Mouse (Mus musculus) liver, embryonic 16.5 days (tissue): Measurements from ENCODE around the gene 1700113H08Rik. TPM values are rescaled to one million over a fixed set of nuclear protein-coding genes. Genes with fewer than 3 reads are reported as not detected.

Experiments used
- ATAC-seq: fragments of 200-750 bp; cut with Nextera tagmentation; 2 replicates; pipeline ENCODE4 v1.8.0; 2017; ENCODE audit warnings: low read depth, mild to moderate bottlenecking, moderate number of reproducible peaks, moderate library complexity
- H3K27ac ChIP-seq: fragments of 300-500 bp; sonication (generic); 2 replicates; pipeline ENCODE4 v1.5.1; 2014; ENCODE audit warnings: mild to moderate bottlenecking, low read length
- H3K27me3 ChIP-seq: fragments of 300-500 bp; sonication (generic); 2 replicates; pipeline ENCODE4 v1.6.1; 2014; ENCODE audit warnings: low read depth, low read length, mixed read lengths; ENCODE audit not compliant: control insufficient read depth, insufficient read depth
- H3K36me3 ChIP-seq: fragments of 300-500 bp; sonication (generic); 2 replicates; pipeline ENCODE4 v1.6.1; 2014; ENCODE audit warnings: mild to moderate bottlenecking; ENCODE audit not compliant: control insufficient read depth, insufficient read depth
- H3K4me1 ChIP-seq: fragments of 300-500 bp; sonication (generic); 2 replicates; pipeline ENCODE4 v1.6.1; 2014; ENCODE audit warnings: low read depth, low read length, mixed read lengths; ENCODE audit not compliant: control insufficient read depth
- H3K4me2 ChIP-seq: fragments of 300-500 bp; sonication (generic); 2 replicates; pipeline ENCODE4 v1.6.1; 2014; ENCODE audit warnings: low read depth, low read length, mixed read lengths
- H3K4me3 ChIP-seq: fragments of 300-500 bp; sonication (generic); 2 replicates; pipeline ENCODE4 v1.5.1; 2014; ENCODE audit warnings: low read depth, mild to moderate bottlenecking, low read length
- H3K9ac ChIP-seq: fragments of 300-500 bp; sonication (generic); 2 replicates; pipeline ENCODE4 v1.6.1; 2014; ENCODE audit warnings: low read depth, low read length
- H3K9me3 ChIP-seq: fragments of 300-500 bp; sonication (generic); replicated peaks from 2 replicates; pipeline ENCODE4 v1.6.1; 2016; ENCODE audit warnings: low read length; ENCODE audit not compliant: control insufficient read depth
- WGBS: fragments of 180-500 bp; shearing (Covaris S2); extraction: QIAGEN DNeasy Blood & Tissue Kit; methylation state at CpG from one replicate; pipeline ENCODE4 v1.1.7; 2014; ENCODE audit not compliant: insufficient replicate concordance; 5-methylcytosine and 5-hydroxymethylcytosine counted together
- polyA plus RNA-seq: library from polyadenylated mRNA; unstranded; fragments of >200 nt; fragmentation: Nextera tagmentation; extraction: Ambion mirVana; gene quantifications from 2 replicates; pipeline ENCODE4 v1.2.1, GENCODE M21; 2015

The 1700113H08Rik gene
- polyA plus RNA-seq, 1 experiment from 2014 or later, result not detected

GRCm38 (mm10) chr10:87211046-87211445 is 153.2 kb downstream of the 1700113H08Rik start:
- Histone ChIP-seq H3K36me3 (no peaks in the 10 kb centered on the region), H3K27ac (no peak overlapping the region), H3K9me3 (no peaks in the 10 kb centered on the region), H3K4me2 (no peak overlapping the region), H3K9ac (no peak overlapping the region), H3K4me3 (no peak overlapping the region), H3K27me3 (no peaks in the 10 kb centered on the region), H3K4me1 (no peaks in the 10 kb centered on the region)
- 65% methylated on average over 4 of the region's 4 CpGs for WGBS
- no peak for ATAC-seq

DNA sequence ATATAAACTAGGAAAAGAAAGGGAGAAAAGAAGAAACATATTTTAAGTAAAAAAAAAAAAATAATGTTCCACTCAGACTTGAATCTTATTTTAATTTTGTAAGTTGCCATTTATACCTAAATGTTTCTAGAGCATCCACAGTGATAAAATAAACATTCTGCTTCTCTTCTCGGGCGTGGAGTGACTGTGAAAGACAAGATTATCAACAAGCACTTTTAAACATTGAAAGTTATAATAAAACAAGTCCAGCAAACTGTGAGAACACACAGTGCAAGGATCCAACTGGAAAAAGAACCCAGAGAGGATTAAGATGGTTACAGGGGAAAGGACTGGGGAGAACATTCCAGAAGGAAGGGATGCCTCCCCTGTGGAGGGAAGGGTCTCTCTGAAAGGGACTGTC is 155.0 kb downstream of the 1700113H08Rik start:
- H3K27ac ChIP-seq, result no peak overlapping the region
- no peaks in the 10 kb centered on the region for H3K9me3 ChIP-seq
- H3K36me3 ChIP-seq, result no peaks in the 10 kb centered on the region
- no peak for ATAC-seq
- H3K4me2 ChIP-seq, result no peak overlapping the region
- H3K4me3 ChIP-seq, result no peak overlapping the region
- no peak overlapping the region for H3K9ac ChIP-seq
- 35% methylated on average over 2 of the region's 2 CpGs for WGBS
- H3K27me3 ChIP-seq, result no peaks in the 10 kb centered on the region
- no peaks in the 10 kb centered on the region for H3K4me1 ChIP-seq

DNA sequence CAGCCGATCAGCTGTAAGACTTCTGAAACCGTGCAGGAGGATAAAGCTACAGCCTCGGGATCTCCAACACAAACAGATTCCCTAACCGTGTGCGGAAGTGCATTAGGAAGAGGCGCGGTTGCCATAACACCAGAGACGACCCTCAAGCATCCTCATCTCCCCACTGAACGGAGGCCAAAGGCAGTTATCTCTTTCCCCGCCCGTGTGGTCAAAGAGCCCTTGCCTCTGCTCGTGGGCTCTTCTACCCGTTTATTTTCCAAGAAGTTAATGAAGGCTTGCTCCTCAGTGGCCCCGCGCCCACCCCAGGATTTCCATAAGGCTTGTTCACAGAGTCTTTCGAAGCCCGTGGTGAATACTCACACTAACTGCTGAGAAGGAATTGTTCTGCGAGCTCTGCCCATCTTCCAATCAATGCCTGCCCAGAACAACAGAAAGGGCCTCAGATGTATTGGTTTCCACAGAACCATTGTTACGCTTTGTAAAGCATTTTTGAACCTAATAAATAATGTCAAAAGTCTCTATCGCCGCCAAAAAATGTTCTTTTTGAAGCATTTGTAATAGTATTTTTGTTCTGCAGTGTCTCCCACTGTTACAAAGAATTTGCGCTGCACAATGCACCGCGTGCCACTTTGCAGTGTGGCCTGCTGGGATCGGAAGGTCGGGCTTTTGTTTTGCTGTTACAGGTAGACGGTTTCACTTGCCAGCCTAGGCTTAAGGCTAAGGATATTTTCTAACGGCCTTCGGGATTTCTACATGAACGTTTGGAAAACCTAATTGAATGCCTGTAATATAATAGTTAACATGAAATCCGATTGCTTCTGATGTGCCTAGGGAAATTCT is 172.4 kb downstream of the 1700113H08Rik start:
- no peak overlapping the region for H3K4me3 ChIP-seq
- H3K9me3 ChIP-seq, result no peaks in the 10 kb centered on the region
- H3K4me2 ChIP-seq, result no peak overlapping the region
- no peaks in the 10 kb centered on the region for H3K36me3 ChIP-seq
- H3K27me3 ChIP-seq, result no peaks in the 10 kb centered on the region
- no peaks in the 10 kb centered on the region for H3K4me1 ChIP-seq
- no peak overlapping the region for H3K27ac ChIP-seq
- H3K9ac ChIP-seq, result no peak overlapping the region
- 58% methylated on average over 31 of the region's 31 CpGs for WGBS
- ATAC-seq, result no peak

DNA sequence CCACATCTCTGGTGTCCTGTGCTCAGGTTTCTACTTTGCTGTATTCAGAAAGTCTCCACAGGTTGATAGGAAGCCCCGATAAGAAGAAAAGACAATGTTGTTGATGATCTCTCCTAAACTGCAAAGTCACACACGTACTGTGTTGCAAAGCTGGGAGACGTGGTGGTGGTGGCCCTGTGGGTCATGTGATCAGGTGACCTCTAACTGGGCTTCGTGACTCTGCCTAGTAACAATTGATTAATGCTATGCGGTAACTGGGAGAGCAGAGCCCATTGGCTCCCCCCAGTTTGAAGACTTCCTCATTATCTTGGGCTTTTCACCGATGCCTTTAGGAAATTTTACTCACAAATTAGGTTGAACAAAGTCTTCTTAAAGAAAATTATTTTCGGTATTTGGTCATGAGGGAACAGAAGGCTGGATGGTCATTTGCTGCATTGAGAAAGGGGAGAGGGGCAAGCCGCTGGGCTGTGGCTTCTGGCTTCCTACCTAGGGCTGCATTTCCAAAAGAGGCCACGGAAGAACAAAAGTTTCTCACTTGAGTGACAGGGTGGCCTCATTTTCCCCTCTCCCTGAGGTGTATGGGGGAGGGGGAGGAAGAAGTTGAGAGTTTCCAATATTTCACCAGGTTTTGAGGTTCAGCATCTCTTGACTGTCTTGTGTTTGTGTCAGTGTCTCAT is 181.6 kb downstream of the 1700113H08Rik start:
- Histone ChIP-seq H3K9ac (no peak overlapping the region), H3K4me2 (no peak overlapping the region), H3K27ac (no peak overlapping the region), H3K4me1 (no peaks in the 10 kb centered on the region), H3K36me3 (no peaks in the 10 kb centered on the region), H3K27me3 (no peaks in the 10 kb centered on the region), H3K4me3 (no peak overlapping the region), H3K9me3 (no peaks in the 10 kb centered on the region)
- ATAC-seq, result no peak
- WGBS, result 51% methylated on average over 9 of the region's 9 CpGs

DNA sequence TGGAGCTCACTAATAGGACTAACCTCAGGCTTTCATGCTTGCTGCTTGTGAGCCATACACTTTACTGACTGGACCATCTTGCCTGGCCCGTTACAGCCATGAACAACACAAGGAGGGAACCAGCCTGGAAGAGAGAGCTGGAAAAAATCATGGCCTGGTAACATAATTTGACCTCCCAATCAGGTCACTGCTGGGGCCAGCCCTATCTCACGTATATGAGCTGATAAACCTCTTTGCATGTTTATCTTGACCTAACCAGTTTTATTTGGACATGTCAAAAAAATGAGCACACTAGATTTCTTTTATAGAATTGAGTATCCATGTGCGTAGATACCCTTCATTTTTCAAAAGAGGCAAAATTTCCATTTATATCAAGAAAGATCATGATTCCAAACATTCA is 213.9 kb downstream of the 1700113H08Rik start:
- Histone ChIP-seq H3K27ac (no peak overlapping the region), H3K4me2 (no peak overlapping the region), H3K4me1 (no peaks in the 10 kb centered on the region), H3K9me3 (no peaks in the 10 kb centered on the region), H3K4me3 (no peak overlapping the region), H3K27me3 (no peaks in the 10 kb centered on the region), H3K9ac (no peak overlapping the region), H3K36me3 (no peaks in the 10 kb centered on the region)
- no peak for ATAC-seq
- WGBS, result 52% methylated on average over 3 of the region's 3 CpGs

- 54% methylated on average over 8 of the region's 8 CpGs for WGBS
- Histone ChIP-seq H3K27me3 (no peaks in the 10 kb centered on the region), H3K27ac (no peak overlapping the region), H3K4me3 (no peak overlapping the region), H3K9ac (no peak overlapping the region), H3K9me3 (no peaks in the 10 kb centered on the region), H3K36me3 (no peaks in the 10 kb centered on the region), H3K4me1 (no peaks in the 10 kb centered on the region), H3K4me2 (no peak overlapping the region)
- no peak for ATAC-seq
Observed at GRCm38 (mm10) chr10:87272133-87272622, 214.3 kb downstream of the 1700113H08Rik start.

DNA sequence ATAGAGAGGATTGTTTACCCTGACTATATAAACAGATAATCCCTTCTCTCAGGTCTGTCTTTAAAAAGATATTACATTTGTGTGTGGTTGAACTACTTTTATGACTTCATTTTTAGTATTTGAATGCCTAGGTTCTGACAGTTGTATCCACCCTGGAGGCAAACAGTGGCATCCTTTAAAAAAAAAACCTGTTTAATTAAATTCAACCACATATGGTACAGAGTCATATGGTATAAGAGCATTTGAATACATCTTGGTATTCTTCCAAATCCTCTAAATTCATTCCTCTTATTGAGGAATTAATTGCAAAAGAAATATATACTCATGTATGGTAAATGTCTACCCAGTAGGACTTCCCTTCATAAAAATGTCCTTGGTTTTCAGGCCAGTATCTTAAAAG is 217.2 kb downstream of the 1700113H08Rik start:
- Histone ChIP-seq H3K36me3 (no peaks in the 10 kb centered on the region), H3K4me3 (no peak overlapping the region), H3K4me2 (no peak overlapping the region), H3K9ac (no peak overlapping the region), H3K9me3 (no peaks in the 10 kb centered on the region), H3K27ac (no peak overlapping the region), H3K27me3 (no peaks in the 10 kb centered on the region), H3K4me1 (no peaks in the 10 kb centered on the region)
- no peak for ATAC-seq
